Mouse (Mus musculus): ENCODE data around the gene Vwa3b. TPM values are rescaled to one million over a fixed set of nuclear protein-coding genes. Genes with fewer than 3 reads are reported as not detected.

Gene Vwa3b
- polyA plus RNA-seq, 1 experiment from 2014 or later, result not detected

- 67% methylated on average over 2 of the region's 2 CpGs for WGBS
These were observed 3.7 kb upstream of the Vwa3b start for GRCm38 (mm10) chr1:37022704-37023103.

GRCm38 (mm10) chr1:37024736-37025135, 1.7 kb upstream of the Vwa3b start:
- peaks cover 7% of the 10 kb centered on the region; the same call in 1 of the 2 replicates for H3K4me1 ChIP-seq
- H3K9me3 ChIP-seq, result no peaks in the 10 kb centered on the region
- no peaks in the 10 kb centered on the region for H3K36me3 ChIP-seq
- no peak for DNase-seq (ENCODE audit: low spot score)
- H3K4me3 ChIP-seq, result no peak overlapping the region
- 61% methylated on average over 7 of the region's 7 CpGs for WGBS
- H3K27ac ChIP-seq, result no peak overlapping the region
- no peaks in the 10 kb centered on the region for H3K27me3 ChIP-seq (ENCODE audit: insufficient read depth, poor library complexity, severe bottlenecking)

More at GRCm38 (mm10) chr1:37022704-37023103, 3.7 kb upstream of the Vwa3b start:
- H3K27ac ChIP-seq, result no peak overlapping the region
- H3K9me3 ChIP-seq, result no peaks in the 10 kb centered on the region
- no peak overlapping the region for H3K4me3 ChIP-seq
- no peak for DNase-seq (ENCODE audit: low spot score)
- no peaks in the 10 kb centered on the region for H3K36me3 ChIP-seq
- H3K4me1 ChIP-seq, result no peaks in the 10 kb centered on the region
- no peaks in the 10 kb centered on the region for H3K27me3 ChIP-seq (ENCODE audit: insufficient read depth, poor library complexity, severe bottlenecking)

DNA sequence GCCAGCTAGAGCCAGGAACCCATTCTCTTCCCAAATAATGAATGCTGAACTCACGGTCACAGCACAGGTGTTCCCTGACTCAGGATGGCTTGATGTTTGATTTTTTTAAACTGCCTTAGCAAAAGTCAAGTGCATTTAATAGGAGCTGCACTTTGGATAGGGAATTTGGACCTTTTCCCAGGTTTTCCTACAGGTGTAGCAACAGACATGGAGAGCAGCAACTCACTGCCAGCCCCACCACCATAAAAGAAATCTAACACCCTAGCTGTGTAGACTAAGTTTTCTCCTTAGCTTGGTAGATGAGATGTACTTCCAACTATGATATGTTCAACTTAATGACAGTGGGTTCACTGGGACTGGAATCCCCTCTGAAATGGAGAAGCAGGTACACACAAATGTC, 1.0 kb upstream of the Vwa3b start:
- no peaks in the 10 kb centered on the region for H3K27me3 ChIP-seq (ENCODE audit: insufficient read depth, poor library complexity, severe bottlenecking)
- H3K4me1 ChIP-seq, result peaks cover 7% of the 10 kb centered on the region; the same call in 1 of the 2 replicates
- no peak overlapping the region for H3K4me3 ChIP-seq
- WGBS, result 84% methylated on average over 1 of the region's 1 CpGs
- H3K27ac ChIP-seq, result no peak overlapping the region
- no peaks in the 10 kb centered on the region for H3K36me3 ChIP-seq
- H3K9me3 ChIP-seq, result no peaks in the 10 kb centered on the region
- no peak for DNase-seq (ENCODE audit: low spot score)

DNA sequence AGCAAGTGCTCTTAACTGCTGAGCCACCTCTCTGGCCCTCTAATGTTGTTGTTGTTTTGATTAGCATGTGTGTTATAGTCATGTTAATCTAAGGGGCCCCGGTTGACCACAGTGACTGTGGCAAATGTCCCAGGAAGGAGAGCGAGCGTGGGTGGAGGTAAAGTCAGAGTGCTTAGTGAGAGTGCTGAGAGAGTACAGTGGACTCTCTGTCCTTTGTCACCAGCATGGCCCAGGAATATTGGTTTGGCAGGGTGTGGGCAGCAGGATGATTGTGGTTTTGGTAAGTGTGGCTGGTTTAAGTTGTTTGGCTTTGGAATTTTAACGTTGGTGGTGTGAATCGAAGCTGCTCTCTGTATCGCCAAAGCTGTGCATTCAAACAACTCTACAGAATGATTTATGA, 470 bp downstream of the Vwa3b start:
- WGBS, result 78% methylated on average over 6 of the region's 6 CpGs
- Histone ChIP-seq H3K36me3 (no peaks in the 10 kb centered on the region), H3K4me1 (peaks cover 7% of the 10 kb centered on the region; the same call in 1 of the 2 replicates), H3K27ac (no peak overlapping the region), H3K4me3 (no peak overlapping the region), H3K27me3 (ENCODE audit: insufficient read depth, poor library complexity, severe bottlenecking) (no peaks in the 10 kb centered on the region), H3K9me3 (no peaks in the 10 kb centered on the region)
- no peak for DNase-seq (ENCODE audit: low spot score)

- Histone ChIP-seq H3K27ac (peak overlapping the region; percentile 10; the same call in 1 of the 2 replicates), H3K4me1 (peaks cover 7% of the 10 kb centered on the region; the same call in 1 of the 2 replicates), H3K9me3 (no peaks in the 10 kb centered on the region), H3K4me3 (peak overlapping the region; percentile 63), H3K27me3 (ENCODE audit: insufficient read depth, poor library complexity, severe bottlenecking) (no peaks in the 10 kb centered on the region), H3K36me3 (no peaks in the 10 kb centered on the region)
- no peak for DNase-seq (ENCODE audit: low spot score)
- WGBS, result 8% methylated on average over 18 of the region's 18 CpGs
These were observed 2.2 kb downstream of the Vwa3b start for GRCm38 (mm10) chr1:37028439-37029153.

GRCm38 (mm10) chr1:37029154-37029907, 2.9 kb downstream of the Vwa3b start:
- Histone ChIP-seq H3K9me3 (no peaks in the 10 kb centered on the region), H3K27ac (peak overlapping the region; percentile 38; the same call in 1 of the 2 replicates), H3K4me1 (peaks cover 7% of the 10 kb centered on the region; the same call in 1 of the 2 replicates), H3K27me3 (ENCODE audit: insufficient read depth, poor library complexity, severe bottlenecking) (no peaks in the 10 kb centered on the region), H3K4me3 (peak overlapping the region; percentile 63), H3K36me3 (no peaks in the 10 kb centered on the region)
- WGBS, result 4% methylated on average over 26 of the region's 26 CpGs
- DNase-seq (ENCODE audit: low spot score), result peak; percentile 92

DNA sequence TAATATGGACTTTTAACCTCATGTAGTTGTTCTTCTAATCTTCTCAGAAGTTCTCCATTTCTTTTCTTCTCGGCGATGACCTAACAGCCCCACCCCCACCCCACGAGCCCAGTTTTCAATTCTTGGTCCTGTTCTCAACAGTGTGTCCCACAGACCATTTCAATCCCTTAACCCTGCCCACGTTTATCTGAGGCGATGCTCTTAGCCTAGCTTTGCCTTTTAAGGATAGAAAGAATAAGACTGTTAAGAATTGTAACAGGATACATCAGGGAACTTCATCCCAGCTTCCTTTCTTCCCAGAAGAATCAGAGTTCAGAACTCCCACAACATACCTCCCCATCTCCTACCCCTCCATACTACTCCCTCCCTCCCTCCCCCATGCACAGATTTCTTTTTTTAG, 3.5 kb downstream of the Vwa3b start:
- 50% methylated on average over 5 of the region's 5 CpGs for WGBS
- peak overlapping the region; percentile 63; the same call in 1 of the 2 replicates for H3K4me3 ChIP-seq

GRCm38 (mm10) chr1:37030693-37031092, 4.3 kb downstream of the Vwa3b start:
- 74% methylated on average over 2 of the region's 2 CpGs for WGBS
- peaks cover 7% of the 10 kb centered on the region; the same call in 1 of the 2 replicates for H3K4me1 ChIP-seq

More for the DNA sequence above, 3.5 kb downstream of the Vwa3b start:
- H3K4me1 ChIP-seq, result peaks cover 7% of the 10 kb centered on the region; the same call in 1 of the 2 replicates
- H3K27ac ChIP-seq, result 0 out of 2 replicates have a peak overlapping the region, but pooled peaks have one; percentile 38
- no peak for DNase-seq (ENCODE audit: low spot score)
- no peaks in the 10 kb centered on the region for H3K36me3 ChIP-seq
- no peaks in the 10 kb centered on the region for H3K27me3 ChIP-seq (ENCODE audit: insufficient read depth, poor library complexity, severe bottlenecking)
- no peaks in the 10 kb centered on the region for H3K9me3 ChIP-seq

DNA sequence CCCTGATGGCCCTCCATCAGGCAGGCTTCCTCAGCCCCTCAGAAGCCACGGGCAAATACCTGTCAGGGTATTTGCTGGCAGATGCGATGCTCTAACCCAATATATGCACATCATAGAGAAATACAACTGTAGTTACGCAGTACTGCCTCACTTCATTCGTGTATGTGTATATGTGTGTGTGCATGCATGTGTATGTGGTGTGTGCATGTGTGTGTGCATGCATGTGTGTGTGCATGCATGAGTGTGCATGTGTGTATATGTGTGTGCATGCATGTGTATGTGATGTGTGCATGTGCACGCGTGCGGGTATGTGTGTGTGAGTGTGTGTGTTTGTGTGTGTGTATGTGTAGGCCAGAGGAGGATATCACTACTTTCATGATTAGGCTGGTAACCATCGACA, 9.5 kb downstream of the Vwa3b start:
- H3K27me3 ChIP-seq (ENCODE audit: insufficient read depth, poor library complexity, severe bottlenecking), result no peaks in the 10 kb centered on the region
- H3K4me3 ChIP-seq, result no peak overlapping the region
- no peak overlapping the region for H3K27ac ChIP-seq
- no peaks in the 10 kb centered on the region for H3K9me3 ChIP-seq
- 89% methylated on average over 8 of the region's 8 CpGs for WGBS
- no peak for DNase-seq (ENCODE audit: low spot score)
- H3K36me3 ChIP-seq, result no peaks in the 10 kb centered on the region
- H3K4me1 ChIP-seq, result no peaks in the 10 kb centered on the region

More at GRCm38 (mm10) chr1:37030693-37031092, 4.3 kb downstream of the Vwa3b start:
- DNase-seq (ENCODE audit: low spot score), result no peak
- Histone ChIP-seq H3K27me3 (ENCODE audit: insufficient read depth, poor library complexity, severe bottlenecking) (no peaks in the 10 kb centered on the region), H3K9me3 (no peaks in the 10 kb centered on the region), H3K36me3 (no peaks in the 10 kb centered on the region), H3K4me3 (no peak overlapping the region), H3K27ac (no peak overlapping the region)

DNA sequence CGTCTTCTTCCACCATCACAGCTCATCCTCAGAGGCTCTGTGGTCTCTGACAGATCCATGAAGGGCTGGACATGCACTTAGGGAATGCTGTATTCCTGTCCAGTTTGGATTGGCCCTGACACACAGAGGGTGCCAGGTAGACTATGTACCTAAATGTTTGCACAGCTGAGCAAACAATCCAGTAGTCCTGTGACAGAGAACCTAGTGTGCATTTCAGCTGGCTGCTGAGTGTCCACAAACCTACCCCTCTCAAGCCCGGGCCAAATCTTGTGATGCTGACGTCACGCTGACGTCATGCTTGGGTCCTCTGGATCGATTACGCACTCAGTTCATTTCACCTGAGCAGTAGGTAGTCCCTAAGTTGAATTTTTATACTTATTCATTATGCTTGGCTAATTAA, 14.7 kb downstream of the Vwa3b start:
- 91% methylated on average over 7 of the region's 7 CpGs for WGBS
- H3K4me3 ChIP-seq, result no peak overlapping the region
- H3K27me3 ChIP-seq (ENCODE audit: insufficient read depth, poor library complexity, severe bottlenecking), result no peaks in the 10 kb centered on the region
- H3K9me3 ChIP-seq, result no peaks in the 10 kb centered on the region
- H3K27ac ChIP-seq, result no peak overlapping the region
- no peaks in the 10 kb centered on the region for H3K4me1 ChIP-seq
- DNase-seq (ENCODE audit: low spot score), result no peak
- H3K36me3 ChIP-seq, result no peaks in the 10 kb centered on the region

- no peaks in the 10 kb centered on the region for H3K27me3 ChIP-seq (ENCODE audit: insufficient read depth, poor library complexity, severe bottlenecking)
- H3K27ac ChIP-seq, result no peak overlapping the region
- no peaks in the 10 kb centered on the region for H3K4me1 ChIP-seq
- H3K9me3 ChIP-seq, result no peaks in the 10 kb centered on the region
- no peak overlapping the region for H3K4me3 ChIP-seq
- no peaks in the 10 kb centered on the region for H3K36me3 ChIP-seq
- 89% methylated on average over 5 of the region's 5 CpGs for WGBS
- no peak for DNase-seq (ENCODE audit: low spot score)
These were observed 15.5 kb downstream of the Vwa3b start for GRCm38 (mm10) chr1:37041856-37042255.

DNA sequence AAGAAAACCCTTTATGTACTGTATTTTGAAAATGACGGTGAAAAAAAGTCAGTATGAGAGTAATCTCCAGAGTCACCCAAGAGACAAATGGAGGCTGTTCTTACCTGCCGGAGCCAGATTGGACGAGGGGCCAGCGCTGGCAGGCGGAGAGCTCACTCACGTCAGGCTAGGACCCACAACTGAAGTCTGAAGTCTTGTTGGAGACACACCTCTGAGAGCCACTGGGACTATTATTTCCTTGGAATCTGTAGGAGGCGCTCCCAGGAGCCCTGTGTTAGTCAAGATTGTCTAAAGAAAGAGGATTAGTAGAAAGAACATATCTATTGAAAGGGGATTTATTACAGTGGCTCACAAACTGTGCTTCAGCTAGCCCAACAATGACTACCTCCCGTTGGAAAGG, 16.4 kb downstream of the Vwa3b start:
- H3K4me1 ChIP-seq, result no peaks in the 10 kb centered on the region
- no peak overlapping the region for H3K27ac ChIP-seq
- WGBS, result 81% methylated on average over 8 of the region's 8 CpGs
- DNase-seq (ENCODE audit: low spot score), result no peak
- no peaks in the 10 kb centered on the region for H3K36me3 ChIP-seq
- 0 out of 2 replicates have a peak, but pooled peaks cover under 1% of the 10 kb centered on the region for H3K9me3 ChIP-seq
- no peaks in the 10 kb centered on the region for H3K27me3 ChIP-seq (ENCODE audit: insufficient read depth, poor library complexity, severe bottlenecking)
- H3K4me3 ChIP-seq, result no peak overlapping the region

- no peak overlapping the region for H3K4me3 ChIP-seq
- H3K27me3 ChIP-seq (ENCODE audit: insufficient read depth, poor library complexity, severe bottlenecking), result no peaks in the 10 kb centered on the region
- 87% methylated on average over 3 of the region's 3 CpGs for WGBS
- 0 out of 2 replicates have a peak, but pooled peaks cover 4% of the 10 kb centered on the region for H3K9me3 ChIP-seq
- H3K4me1 ChIP-seq, result no peaks in the 10 kb centered on the region
- no peak overlapping the region for H3K27ac ChIP-seq
- H3K36me3 ChIP-seq, result no peaks in the 10 kb centered on the region
- DNase-seq (ENCODE audit: low spot score), result no peak
These were observed 16.8 kb downstream of the Vwa3b start for GRCm38 (mm10) chr1:37043196-37043595.
